Mouse (Mus musculus) Muller cell, postnatal 12 days (primary cell): ENCODE data around the gene Apoc3.

Experiments used
- DNase-seq: peaks from one replicate; pipeline ENCODE4 v3.0.0-alpha.2; 2015; ENCODE audit errors: inconsistent ontology term

The Apoc3 gene

DNA sequence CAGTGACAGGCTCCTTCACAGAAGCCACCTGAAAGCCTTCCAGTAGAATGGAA is at the start of gene Apoc3:
TSS of gene Apoc3 (minus strand) at position 41 of the 53 bp plus-strand sequence.
- DNase-seq = no peak

DNA sequence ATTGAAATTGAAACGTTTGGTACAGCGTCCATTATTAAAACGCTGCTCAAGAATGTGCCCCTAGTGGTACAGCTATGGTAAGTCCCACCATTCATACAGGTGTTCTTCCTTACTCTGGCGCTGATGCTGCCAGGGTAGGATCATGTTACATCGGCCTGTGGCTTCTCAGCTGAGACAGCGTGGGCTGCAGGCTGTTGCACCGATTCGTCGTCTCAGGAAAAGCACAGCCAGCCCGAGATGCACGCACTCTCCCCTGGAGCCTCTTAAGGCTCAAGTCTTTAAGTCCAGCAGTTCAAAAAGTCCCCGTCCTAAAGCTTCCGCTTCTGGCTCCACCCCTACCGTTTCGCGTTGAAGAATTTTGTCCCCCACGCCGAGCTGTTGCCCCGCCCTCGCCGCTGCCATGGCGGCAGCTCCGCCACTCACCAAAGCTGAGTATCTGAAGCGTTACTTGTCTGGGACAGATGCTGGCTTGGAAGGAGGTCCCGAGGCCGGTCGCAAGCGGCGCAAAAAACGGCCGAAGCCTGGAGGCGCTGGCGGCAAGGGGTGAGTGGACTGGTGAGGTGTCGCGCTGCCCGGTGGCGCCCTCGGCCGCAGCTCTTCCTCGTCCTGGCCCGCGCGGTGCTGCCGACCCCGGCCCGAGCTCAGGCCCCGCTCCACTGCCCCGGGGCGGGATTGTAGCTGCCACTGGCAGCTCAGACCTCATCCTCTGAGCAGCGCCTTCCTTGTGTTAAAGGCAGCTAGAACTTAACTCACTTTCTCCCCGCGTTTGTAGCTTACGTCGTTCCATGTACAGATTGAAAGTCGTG is 47.4 kb upstream of the Apoc3 start, which contains the start of gene Bud13:
TSS of gene Bud13 (plus strand) at position 378 of the 806 bp plus-strand sequence.
- DNase-seq = peak; percentile 92

DNA sequence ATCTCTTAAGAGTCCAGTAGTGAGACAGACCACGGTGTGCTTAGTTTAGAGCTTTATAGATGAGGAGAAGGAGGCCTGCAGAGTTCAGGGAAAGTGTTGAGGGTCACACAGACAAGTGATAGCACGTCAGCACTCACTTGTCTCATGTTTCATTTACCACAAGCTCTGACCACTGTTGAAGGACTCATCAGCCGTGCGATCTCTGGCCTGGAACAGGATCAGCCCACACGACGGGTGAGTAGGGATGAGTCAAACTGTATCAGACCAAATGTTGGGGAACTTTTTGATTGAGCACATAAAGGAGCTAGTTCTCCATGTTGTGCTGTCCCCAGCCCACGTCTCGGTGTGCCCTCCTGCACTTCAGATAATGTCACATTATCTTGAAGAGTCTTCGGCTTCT is 39.1 kb upstream of the Apoc3 start:
- no peak for DNase-seq

DNA sequence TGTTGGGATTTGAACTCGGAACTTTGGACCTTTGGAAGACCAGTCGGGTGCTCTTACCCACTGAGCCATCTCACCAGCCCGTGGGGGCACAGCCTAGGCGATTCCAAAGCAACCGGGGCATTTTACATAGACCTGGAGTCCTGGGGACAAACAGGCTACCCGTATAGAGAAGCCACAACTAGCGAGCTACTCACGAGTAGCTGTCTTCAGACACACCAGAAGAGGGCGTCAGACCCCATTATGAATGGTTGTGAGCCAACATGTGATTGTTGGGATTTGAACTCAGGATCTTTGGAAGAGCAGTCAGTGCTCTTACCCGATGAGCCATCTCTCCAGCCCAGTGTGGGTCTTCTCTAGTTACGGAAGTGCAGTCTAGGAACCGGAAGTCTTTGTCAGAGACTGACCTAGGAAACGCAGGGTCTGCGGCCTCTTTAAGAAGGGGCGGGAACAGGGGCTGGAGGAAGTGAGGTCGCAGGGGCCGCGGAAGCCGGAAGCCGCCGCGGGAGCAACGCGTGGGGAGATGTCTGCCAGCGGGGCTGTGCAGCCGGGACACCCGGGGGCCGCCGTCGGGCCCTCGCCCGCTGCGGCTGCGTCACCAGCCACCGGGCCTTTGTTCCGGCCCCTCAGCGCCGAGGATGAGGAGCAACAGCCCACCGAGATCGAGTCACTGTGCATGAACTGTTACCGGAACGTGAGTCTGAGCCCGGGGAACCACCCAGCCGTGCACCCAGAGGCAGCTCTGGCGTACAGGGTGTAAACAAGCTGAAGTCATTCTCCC is 37.4 kb upstream of the Apoc3 start, which contains the start of gene Zpr1:
TSS of gene Zpr1 (plus strand) at position 388 of the 778 bp plus-strand sequence.
- peak; percentile 89 for DNase-seq

DNA sequence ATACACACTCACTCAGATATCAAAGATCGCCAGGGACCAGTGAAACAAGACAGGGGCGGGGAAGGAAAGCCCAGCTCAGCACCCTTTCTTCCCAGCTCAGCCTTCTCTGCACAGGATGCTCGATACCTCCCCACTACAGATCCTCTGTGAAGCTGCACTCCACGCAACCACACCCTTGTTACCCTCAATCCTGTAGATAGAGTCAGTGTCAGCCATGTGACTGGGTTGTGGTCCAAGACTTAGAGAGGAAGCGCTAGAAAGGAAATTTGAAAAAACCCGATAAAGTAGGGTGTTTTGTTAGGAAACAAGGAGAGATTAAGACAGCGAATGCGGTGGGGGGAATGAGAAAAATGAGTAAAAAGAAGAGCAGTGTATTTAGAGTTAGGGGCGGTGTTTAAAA is 36.6 kb upstream of the Apoc3 start:
- DNase-seq = no peak

DNA sequence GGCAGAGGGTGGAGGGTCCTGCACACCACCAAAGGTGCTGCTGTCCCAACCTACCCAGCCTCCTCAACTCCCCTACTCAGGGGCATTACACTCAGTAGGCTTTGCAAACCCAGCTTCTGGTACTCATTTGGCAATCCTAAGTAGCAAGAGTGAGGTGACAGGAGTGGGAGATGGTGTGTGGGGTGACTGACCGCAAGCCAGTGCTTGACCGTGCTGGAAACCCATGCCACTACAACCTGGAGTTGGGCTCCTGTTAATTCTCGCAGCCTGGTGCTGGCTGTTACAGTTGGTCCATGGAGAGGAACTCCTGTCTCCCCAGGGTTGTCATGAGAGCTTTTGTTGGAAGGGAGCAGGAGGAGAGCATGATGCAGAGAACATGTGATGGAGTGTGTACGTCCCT is 35.3 kb upstream of the Apoc3 start:
- DNase-seq = no peak

DNA sequence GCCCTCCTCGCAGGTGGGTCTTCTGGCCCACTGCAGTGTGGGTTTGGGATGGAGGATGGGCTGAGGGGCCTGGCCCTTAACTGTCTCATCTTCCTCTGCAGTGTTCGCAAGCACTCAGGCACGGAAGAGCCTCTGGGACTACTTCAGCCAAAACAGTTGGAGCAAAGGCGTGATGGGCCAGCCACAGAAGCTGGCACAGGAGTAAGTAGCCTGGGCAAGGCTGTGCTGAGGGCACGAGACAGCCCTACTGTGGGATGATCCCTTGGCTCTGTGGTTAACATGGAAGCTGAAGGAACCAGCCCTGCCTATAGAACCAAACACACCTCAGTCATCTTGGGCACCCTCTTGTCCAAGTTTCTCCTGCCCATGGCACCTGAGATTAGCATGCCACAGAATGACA is 33.7 kb upstream of the Apoc3 start:
- DNase-seq = no peak

DNA sequence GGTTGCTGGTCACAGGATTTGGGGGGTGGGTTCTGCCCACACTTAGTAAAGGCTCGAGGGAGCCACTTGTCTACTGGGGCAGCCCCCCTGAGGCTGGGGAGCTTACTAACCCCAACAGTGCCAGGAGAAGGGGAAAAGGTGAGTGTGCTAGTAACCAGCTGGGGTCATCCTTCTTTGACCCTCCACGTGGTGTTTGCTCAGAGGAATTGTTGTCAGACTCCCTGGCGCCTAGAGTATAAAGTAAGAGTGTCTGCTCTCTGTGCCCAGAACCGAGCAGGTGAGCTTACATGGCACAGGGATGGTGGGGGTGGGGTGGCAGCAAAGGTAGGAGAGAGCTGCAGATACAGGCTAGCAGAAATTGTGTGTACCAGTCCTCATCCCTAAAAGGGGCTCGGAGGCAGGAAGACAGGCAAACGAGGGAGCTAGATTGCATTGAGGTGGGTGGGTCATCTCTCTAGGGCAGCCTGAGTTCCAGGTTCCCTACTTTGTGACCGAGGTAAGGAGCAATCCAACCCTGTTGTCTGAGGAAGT is 33.0 kb upstream of the Apoc3 start, which contains the start of gene Apoa5:
TSS of gene Apoa5 (plus strand) at position 291 of the 531 bp plus-strand sequence.
- no peak for DNase-seq

DNA sequence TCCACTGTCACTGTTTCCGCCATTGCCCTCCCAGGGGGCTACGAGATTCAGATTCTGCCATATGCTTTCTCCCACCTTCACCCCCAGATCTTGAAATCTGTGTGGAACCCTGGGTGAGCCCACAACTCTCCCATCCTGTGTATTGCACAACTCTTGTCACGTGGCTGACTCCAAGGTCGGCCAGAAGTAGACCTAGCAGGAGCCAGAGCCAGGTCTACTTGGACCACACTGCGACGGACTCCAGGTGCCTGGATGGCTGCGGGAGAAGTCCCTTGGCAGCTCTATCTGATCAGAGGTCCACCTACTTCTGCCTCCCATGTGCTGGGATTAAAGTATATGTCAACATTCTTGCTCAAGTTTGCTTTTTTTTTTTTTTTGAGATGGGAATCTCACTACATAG is 25.7 kb upstream of the Apoc3 start:
- no peak for DNase-seq

DNA sequence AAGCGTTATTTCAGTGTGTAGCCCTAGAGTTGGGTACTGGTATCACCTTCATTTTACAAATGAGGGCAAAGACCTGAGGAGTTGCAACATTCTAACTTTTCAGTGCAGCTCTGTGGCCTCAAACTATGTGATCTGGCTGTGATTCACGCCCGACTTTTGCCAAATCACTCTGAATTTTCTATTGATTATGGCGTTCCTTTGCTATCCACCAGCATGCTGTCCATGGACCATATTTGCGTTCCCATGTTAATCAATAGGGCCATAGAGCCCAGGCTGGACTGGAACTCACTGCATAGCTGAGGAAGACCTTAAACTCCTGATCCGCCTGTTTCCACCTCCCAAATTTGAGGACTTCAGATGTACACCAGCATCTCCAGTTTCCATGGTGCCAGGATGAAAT is 23.7 kb upstream of the Apoc3 start:
- DNase-seq = no peak

DNA sequence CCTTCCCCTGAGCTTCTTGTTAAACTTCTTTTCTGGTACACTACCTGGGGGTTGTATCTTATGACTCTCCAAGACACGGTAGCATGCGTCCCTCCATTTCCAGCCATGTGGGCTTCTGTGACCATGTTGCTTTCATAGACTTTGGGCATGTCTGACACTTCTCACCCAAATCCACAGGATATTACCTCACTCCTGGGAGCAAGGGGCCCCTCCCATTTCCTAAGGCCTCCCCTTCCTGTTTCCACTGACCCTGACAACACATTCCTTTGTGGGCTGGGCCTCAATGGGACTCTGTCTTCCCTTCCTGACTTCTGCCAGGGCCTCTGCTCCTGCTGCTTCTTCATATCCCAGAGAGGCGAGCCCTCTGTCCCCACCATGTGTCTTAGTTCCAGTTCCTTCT is 22.1 kb upstream of the Apoc3 start:
- no peak for DNase-seq

DNA sequence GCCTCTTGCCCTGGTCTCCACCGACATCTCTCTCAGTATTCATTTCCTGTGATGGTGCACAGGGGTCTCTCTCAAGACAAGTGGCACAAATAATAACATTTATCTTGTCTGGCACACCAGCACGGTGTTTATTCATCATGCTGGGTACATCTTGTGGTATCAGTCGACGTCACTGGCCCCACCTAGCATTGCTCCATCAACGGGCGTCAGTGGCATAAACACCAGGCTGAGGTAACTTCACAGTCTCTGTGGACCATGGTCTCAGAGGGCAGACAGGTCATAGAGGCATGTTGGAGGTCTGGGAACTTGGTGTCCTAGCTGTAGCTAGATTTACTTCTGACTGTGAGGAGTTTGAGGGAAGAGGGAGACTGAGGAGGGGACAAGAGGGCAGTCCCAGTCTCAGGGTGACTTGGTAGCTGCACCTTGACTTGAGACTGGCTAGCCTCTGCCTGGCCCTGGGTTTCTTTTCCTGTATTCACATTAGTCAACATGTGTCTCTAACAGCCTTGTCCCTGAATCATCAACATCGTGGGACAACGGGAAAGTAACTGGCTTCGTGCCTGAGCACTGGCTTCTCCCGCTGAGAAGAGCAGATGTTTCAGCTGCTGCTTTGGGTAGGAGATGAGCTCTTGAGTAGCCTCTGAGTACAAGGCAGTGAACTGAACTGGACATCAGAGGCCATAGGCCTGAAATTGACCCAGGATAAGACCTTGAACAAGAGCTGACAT is 21.4 kb upstream of the Apoc3 start:
- DNase-seq = no peak

DNA sequence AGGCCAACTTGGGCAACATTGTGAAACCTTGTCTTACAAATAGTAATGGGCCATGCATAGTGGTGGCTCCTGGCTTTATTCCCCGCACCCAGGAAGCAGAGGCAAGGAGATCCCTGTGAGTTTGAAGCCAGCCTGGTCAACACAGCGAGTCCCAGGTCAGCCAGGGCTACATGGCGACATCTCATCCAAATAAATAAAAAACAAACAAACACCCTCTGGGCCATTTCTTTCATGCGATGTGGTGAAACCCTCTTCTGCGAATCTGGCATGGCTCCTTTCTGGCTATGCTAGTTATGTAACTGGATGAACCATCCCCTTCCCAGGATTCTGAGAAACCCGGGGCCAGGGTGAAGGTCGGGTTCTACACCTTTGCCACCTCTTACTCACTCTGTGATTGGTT is 20.7 kb upstream of the Apoc3 start:
- no peak for DNase-seq

DNA sequence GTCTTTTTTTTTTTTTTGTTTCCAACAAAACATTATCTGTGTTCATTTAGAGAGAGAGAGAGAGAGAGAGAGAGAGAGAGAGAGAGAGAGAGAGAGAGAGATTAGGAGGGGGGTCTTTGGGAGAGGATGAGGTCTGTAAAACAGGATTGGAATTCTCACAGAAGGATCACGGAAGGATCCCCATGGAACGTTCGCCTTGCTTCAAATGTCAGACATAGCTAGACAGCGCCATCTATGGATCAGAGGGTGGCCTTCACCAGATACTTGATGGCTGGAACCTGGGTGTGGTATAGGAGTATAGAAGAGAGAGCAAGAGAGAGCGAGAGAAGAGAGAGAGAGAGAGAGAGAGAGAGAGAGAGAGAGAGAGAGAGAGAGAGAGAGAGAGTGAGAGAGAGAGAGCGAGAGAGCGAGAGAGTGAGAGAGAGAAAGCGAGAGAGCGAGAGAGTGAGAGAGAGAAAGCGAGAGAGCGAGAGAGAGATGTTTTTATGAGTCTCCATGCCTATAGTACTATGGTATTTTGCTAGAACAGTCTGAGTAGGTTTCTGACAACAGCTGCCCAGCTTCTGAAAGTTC is 11.4 kb upstream of the Apoc3 start:
- peak; percentile 62 for DNase-seq

DNA sequence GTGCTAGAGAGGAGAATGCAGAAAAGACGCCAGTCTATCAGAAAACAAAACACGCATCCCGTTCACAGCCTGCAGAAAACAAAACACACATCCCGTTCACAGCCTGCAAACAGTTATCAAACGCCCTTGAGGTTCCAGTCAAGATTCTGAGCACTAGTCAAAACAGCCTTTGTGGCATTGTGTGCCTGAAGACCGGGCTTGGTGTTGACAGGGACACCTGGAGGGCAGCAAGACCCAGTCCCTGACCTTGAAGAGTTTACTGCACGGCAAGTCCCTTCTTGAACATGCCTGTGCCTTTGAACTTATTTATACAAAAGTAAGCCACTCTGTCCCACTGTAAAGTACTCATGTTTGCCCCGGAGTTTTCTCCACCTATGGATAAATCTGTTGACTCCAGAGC is 8.1 kb upstream of the Apoc3 start:
- DNase-seq = no peak

DNA sequence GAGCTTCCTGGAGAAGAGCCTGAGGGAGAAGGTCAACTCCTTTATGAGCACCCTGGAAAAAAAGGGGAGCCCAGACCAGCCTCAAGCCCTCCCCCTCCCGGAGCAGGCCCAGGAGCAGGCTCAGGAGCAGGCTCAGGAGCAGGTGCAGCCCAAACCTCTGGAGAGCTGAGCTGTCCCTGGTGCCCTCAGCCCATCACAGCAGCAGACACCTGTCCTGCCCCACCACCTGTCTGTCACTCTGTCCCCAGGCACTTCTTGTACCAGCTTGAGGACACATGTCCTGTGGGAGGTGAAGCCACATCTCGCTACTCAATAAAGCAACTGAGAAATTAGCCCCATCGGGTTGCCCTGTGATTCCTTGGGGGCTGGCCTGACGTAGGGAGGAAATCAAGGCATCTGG is 7.7 kb upstream of the Apoc3 start:
- DNase-seq = no peak

DNA sequence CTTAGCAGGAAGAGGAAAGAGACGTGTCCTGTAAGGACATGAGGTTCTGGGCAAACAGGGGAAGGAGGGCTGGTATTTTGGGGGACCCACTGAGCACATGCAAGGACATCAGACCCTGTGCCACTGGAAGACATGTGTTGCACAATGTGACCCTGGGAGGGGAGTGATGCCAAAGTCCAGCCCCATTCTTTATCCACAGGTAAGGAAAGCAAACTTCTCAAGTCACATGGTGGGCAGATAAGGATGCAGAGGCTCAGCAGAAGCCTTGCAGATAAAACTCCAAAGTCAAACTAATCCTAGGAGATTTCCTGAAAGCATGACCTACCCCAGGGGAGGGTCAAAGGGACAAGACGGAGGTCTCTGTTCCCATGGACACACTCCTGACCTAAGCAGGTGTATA is 6.4 kb upstream of the Apoc3 start:
- DNase-seq = no peak

DNA sequence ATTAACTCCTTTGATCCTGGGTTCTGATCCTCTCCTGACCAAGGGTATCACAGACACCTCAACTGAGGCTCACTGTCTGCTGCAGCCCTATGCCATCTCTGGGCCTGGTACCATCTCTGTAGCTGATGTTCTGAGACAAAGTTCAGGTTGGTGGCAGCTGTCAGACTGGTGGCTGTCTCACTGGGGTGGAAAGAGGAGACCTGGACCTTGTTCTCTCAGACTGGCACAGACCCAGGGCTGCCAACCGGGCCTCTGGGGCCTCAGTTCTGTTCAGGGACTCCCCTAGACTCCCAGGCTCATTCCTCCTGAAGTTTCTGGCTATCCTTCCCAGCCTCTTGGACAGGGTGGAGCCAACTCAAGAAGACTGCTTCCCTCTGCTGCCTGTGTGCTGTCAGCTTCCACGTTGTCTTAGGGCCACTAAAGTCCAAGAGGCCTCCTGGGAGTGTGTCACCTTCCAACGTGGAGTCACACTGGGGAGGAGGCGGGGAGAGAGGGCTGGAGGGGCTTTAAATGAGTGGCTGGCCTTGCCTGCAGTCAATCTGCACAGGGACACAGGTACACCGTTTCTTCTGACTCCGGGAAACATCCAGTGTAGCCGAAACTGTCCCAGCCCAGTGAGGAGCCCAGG is 5.2 kb upstream of the Apoc3 start, which contains the start of gene Apoa4:
TSS of gene Apoa4 (plus strand) at position 171 of the 628 bp plus-strand sequence.
- DNase-seq = no peak

DNA sequence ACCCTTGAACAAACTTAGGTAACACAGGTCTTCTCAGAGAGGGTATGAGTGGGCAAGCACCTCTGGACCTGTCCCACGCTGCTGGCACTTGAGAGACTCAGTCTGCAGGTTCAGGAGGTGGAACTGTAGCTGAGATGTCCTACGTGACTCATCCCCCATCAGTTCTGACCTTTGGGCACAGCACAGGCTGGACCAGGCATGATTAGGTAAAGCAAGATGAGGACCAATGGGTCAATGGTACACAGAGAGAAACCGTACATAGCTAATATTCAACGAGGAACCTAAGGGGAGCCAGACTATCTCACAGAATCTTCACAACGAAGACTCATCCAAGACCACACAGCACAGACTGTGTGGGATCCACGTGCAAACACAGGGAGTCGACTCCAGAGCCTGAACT is 3.4 kb upstream of the Apoc3 start:
- no peak for DNase-seq

DNA sequence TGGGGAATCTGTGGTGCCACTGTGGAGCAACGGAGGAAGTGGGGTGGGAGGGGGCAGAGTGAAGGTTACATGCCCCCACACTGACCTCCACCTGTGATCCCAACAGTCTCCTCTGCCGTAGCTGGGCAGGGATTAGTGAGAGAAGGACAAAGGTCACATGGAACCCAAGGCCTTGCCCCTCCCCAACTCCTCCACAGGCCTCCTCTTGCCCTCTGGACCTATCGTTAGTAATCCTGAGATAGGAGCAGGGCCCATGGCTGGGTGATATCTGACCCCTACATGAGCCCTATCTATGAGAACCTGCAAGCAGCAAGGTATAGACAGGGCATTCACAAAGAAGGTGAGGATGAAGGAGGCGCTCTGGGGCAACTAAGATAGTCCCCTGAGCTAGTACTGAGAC is 213 bp upstream of the Apoc3 start:
- DNase-seq = no peak

DNA sequence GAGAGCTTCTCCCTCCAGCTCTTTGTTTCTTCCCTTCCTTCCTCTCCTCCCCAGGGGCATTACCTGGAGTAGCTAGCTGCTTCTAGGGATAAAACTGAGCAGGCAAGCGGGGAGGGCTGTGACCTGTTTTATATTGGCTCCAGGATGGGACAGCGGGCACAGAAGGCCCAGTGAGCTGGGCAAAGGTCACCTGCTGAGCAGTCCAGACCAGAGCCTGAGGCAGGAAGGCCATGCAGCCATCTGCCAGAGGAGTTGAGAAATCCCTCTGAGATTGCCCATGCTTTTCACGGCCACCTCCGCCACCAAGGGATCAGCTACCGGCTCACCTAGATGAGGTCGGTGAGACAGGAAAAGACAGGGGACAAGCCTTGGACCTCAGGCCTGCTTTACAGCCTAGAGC is 240 bp downstream of the Apoc3 start:
- DNase-seq = no peak

DNA sequence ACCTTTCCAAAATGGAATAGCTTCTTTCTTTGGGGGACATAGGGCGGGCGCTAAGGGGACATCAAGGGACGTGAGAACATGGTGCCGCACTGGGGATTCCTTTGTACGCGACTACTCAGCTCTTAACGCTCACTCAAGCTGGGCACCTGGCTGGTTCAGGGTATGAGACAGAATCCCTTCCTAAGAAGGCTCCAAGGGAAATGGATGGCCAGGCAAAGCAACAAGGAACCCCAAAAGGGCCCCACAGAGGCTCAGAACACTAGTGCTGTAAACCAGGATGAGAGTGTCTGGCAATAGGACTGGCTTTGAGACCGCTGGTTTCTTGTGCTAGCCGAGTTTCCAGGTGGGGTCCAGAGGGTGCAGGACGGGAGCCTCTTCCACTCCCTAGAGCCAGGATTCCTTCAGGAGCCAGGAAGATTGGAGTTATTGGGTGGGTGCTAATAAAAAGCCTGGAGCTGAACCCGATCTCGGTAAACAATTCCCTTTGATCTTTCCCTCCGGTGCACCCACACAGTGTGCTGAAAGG is 4.9 kb downstream of the Apoc3 start:
- no peak for DNase-seq
